Mouse (Mus musculus): ENCODE measurements around the gene AY074887. TPM values are rescaled to one million over a fixed set of nuclear protein-coding genes. Genes with fewer than 3 reads are reported as not detected.

The AY074887 gene
- polyA plus RNA-seq, 1 experiment from 2014 or later: 0.58 TPM

DNA sequence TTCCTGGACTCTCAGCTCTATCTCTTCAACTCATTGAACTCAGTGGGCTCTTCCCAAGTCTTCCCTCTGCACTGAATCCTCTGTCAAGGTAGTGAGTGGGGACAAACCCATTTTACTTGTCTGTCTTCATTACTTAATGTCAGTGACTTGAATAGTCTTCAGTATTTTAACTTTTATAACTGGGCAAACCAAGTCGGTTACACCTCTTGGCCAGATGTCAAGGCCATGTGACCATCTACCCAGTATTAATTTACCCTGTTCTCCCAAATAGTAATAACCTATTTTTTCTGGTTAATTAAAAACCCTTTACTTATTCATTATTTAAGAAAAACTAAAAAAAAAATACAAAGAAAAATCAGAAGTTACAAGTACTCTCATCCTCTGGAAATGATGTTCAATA lies 20.1 kb downstream of the AY074887 start:
- DNase-seq (no peak), ATAC-seq (ENCODE audit: low FRiP score, low TSS enrichment) (no peak)
- no peaks in the 10 kb centered on the region for H3K4me1 ChIP-seq (ENCODE audit: control insufficient read depth, insufficient read depth, low read length)
- H3K9me3 ChIP-seq (ENCODE audit: control insufficient read depth, low read length): no peaks in the 10 kb centered on the region
- H3K4me2 ChIP-seq (ENCODE audit: low read length): no peak overlapping the region
- no peaks in the 10 kb centered on the region for H3K36me3 ChIP-seq (ENCODE audit: control insufficient read depth, insufficient read depth, low read length)
- H3K4me3 ChIP-seq (replicated peaks; ENCODE audit: low read depth, low read length): no peak overlapping the region
- no peak overlapping the region for H3K27ac ChIP-seq (replicated peaks; ENCODE audit: low read depth, low read length)
- WGBS: 93% methylated on average over 1 of the region's 1 CpGs
- H3K27me3 ChIP-seq (ENCODE audit: control insufficient read depth, insufficient read depth, low read length): no peaks in the 10 kb centered on the region
- no peak overlapping the region for H3K9ac ChIP-seq (replicated peaks; ENCODE audit: low read length)

DNA sequence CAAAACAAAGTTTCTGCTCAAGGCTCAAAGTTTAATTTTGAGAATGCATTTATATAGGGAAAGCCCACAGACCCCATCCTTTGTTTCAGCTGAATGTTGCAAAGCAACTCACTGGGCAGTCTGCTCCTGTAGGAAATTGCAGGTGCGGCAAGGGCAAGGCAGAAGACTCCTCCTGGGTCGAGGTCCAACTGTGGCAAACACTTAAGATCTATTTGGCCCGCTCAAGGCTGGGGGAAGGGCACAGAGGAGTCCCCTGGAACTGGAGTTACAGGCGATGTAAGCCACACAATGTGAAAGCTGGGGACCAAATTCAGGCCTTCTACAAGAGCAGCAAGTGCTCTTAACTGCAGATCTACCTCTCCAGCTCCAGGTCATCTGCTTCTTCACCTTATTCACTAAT lies 30.9 kb downstream of the AY074887 start:
- Histone ChIP-seq H3K9me3 (ENCODE audit: control insufficient read depth, low read length) (no peaks in the 10 kb centered on the region), H3K4me3 (replicated peaks; ENCODE audit: low read depth, low read length) (no peak overlapping the region), H3K9ac (replicated peaks; ENCODE audit: low read length) (no peak overlapping the region), H3K4me1 (ENCODE audit: control insufficient read depth, insufficient read depth, low read length) (0 out of 2 replicates have a peak, but pooled peaks cover 5% of the 10 kb centered on the region), H3K36me3 (ENCODE audit: control insufficient read depth, insufficient read depth, low read length) (0 out of 2 replicates have a peak, but pooled peaks cover 4% of the 10 kb centered on the region), H3K27ac (replicated peaks; ENCODE audit: low read depth, low read length) (no peak overlapping the region), H3K27me3 (ENCODE audit: control insufficient read depth, insufficient read depth, low read length) (no peaks in the 10 kb centered on the region), H3K4me2 (ENCODE audit: low read length) (no peak overlapping the region)
- DNase-seq (no peak), ATAC-seq (ENCODE audit: low FRiP score, low TSS enrichment) (no peak)
- WGBS: 56% methylated on average over 4 of the region's 4 CpGs

DNA sequence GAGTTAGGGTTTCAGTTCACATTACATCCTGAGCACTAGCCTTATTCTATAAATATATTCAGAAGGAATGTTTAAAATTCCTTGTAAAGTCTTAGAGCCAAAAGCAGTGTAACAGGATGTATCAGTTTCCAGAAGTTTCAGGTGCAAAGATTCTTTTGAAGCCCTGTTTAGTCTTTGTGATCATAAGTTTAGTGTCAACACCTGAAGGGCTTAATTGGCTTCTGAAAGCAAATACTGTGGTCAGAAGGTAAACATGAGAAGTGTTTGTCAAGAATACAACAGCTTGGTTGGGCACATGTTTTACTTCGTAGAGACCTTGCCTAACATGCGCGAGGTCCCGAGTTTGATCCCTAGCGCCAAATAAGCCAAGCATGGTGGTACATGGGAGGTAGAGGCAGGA lies 32.0 kb downstream of the AY074887 start:
- H3K4me3 ChIP-seq (replicated peaks; ENCODE audit: low read depth, low read length): no peak overlapping the region
- 0 out of 2 replicates have a peak, but pooled peaks cover 4% of the 10 kb centered on the region for H3K36me3 ChIP-seq (ENCODE audit: control insufficient read depth, insufficient read depth, low read length)
- no peaks in the 10 kb centered on the region for H3K9me3 ChIP-seq (ENCODE audit: control insufficient read depth, low read length)
- H3K27me3 ChIP-seq (ENCODE audit: control insufficient read depth, insufficient read depth, low read length): no peaks in the 10 kb centered on the region
- H3K9ac ChIP-seq (replicated peaks; ENCODE audit: low read length): no peak overlapping the region
- 95% methylated on average over 5 of the region's 5 CpGs for WGBS
- H3K4me2 ChIP-seq (ENCODE audit: low read length): no peak overlapping the region
- ATAC-seq (ENCODE audit: low FRiP score, low TSS enrichment) (no peak), DNase-seq (no peak)
- no peak overlapping the region for H3K27ac ChIP-seq (replicated peaks; ENCODE audit: low read depth, low read length)
- 0 out of 2 replicates have a peak, but pooled peaks cover 5% of the 10 kb centered on the region for H3K4me1 ChIP-seq (ENCODE audit: control insufficient read depth, insufficient read depth, low read length)

- 80% methylated on average over 2 of the region's 2 CpGs for WGBS
- no peak overlapping the region for H3K4me3 ChIP-seq (replicated peaks; ENCODE audit: low read depth, low read length)
- no peak for ATAC-seq (ENCODE audit: low FRiP score, low TSS enrichment)
- H3K9me3 ChIP-seq (ENCODE audit: control insufficient read depth, low read length): no peaks in the 10 kb centered on the region
- no peaks in the 10 kb centered on the region for H3K27me3 ChIP-seq (ENCODE audit: control insufficient read depth, insufficient read depth, low read length)
- H3K4me1 ChIP-seq (ENCODE audit: control insufficient read depth, insufficient read depth, low read length): 0 out of 2 replicates have a peak, but pooled peaks cover 5% of the 10 kb centered on the region
- H3K27ac ChIP-seq (replicated peaks; ENCODE audit: low read depth, low read length): no peak overlapping the region
- no peak for DNase-seq
- no peak overlapping the region for H3K9ac ChIP-seq (replicated peaks; ENCODE audit: low read length)
- H3K36me3 ChIP-seq (ENCODE audit: control insufficient read depth, insufficient read depth, low read length): 0 out of 2 replicates have a peak, but pooled peaks cover 4% of the 10 kb centered on the region
- no peak overlapping the region for H3K4me2 ChIP-seq (ENCODE audit: low read length)
Observed at GRCm38 (mm10) chr9:54918191-54918590, 32.6 kb downstream of the AY074887 start.

DNA sequence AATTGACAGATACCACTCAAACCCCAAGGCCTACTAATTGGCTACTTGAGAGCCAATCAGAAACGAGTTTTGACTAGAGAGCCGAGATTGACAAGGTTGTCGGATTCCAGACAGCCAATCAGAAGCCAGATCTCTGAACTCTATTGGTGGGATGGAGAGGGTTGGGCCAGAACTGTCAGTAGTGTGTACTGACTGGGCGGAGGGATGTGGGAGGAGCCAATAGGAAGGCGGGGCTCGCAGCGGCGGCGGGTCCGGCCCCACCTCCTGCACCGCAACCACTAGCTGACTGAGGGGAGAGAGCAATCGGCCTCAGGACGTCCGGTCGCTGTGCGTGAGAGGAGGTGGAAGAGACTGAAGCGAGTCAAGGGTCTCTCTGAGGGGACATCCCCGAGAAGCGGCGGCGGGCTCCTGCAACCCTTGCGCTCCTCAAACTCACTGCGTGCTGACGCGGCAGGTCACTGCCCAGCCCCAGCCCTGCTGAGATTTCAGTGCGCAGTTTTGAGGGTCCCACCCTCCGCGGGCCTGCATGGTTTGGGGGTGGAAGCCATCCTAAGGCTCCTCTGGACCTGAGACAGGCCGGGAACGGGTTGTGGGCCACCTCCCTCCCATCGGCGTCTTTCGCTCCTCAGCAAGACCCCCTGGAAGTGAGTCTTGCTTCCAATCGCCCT lies 33.7 kb downstream of the AY074887 start, which contains the start of gene Hykk:
TSS of gene Hykk (plus strand) at position 274 of the 668 bp plus-strand sequence.
- ATAC-seq (ENCODE audit: low FRiP score, low TSS enrichment) (peak; percentile 100), DNase-seq (peak; percentile 96)
- no peaks in the 10 kb centered on the region for H3K9me3 ChIP-seq (ENCODE audit: control insufficient read depth, low read length)
- peak within 1 kb of the TSS; percentile 64 for H3K9ac ChIP-seq (replicated peaks; ENCODE audit: low read length)
- under 1% methylated on average over 34 of the region's 34 CpGs for WGBS
- H3K27ac ChIP-seq (replicated peaks; ENCODE audit: low read depth, low read length): 0 out of 2 replicates have a peak within 1 kb of the TSS, but pooled peaks have one; percentile 50
- peak within 1 kb of the TSS; percentile 60 for H3K4me3 ChIP-seq (replicated peaks; ENCODE audit: low read depth, low read length)
- H3K4me1 ChIP-seq (ENCODE audit: control insufficient read depth, insufficient read depth, low read length): 0 out of 2 replicates have a peak, but pooled peaks cover 5% of the 10 kb centered on the region
- peak within 1 kb of the TSS; percentile 71 for H3K4me2 ChIP-seq (ENCODE audit: low read length)
- 0 out of 2 replicates have a peak, but pooled peaks cover 1% of the 10 kb centered on the region for H3K36me3 ChIP-seq (ENCODE audit: control insufficient read depth, insufficient read depth, low read length)
- H3K27me3 ChIP-seq (ENCODE audit: control insufficient read depth, insufficient read depth, low read length): no peaks in the 10 kb centered on the region

GRCm38 (mm10) chr9:54916401-54916800 lies 34.4 kb downstream of the AY074887 start:
- no peak overlapping the region for H3K27ac ChIP-seq (replicated peaks; ENCODE audit: low read depth, low read length)
- no peaks in the 10 kb centered on the region for H3K9me3 ChIP-seq (ENCODE audit: control insufficient read depth, low read length)
- peaks cover 6% of the 10 kb centered on the region for H3K36me3 ChIP-seq (ENCODE audit: control insufficient read depth, insufficient read depth, low read length)
- no peak overlapping the region for H3K4me3 ChIP-seq (replicated peaks; ENCODE audit: low read depth, low read length)
- DNase-seq: no peak
- WGBS: 74% methylated on average over 8 of the region's 8 CpGs
- H3K9ac ChIP-seq (replicated peaks; ENCODE audit: low read length): no peak overlapping the region
- no peak; the same call in 1 of the 2 replicates for ATAC-seq (ENCODE audit: low FRiP score, low TSS enrichment)
- no peaks in the 10 kb centered on the region for H3K27me3 ChIP-seq (ENCODE audit: control insufficient read depth, insufficient read depth, low read length)
- H3K4me2 ChIP-seq (ENCODE audit: low read length): peak overlapping the region; percentile 71
- 0 out of 2 replicates have a peak, but pooled peaks cover 5% of the 10 kb centered on the region for H3K4me1 ChIP-seq (ENCODE audit: control insufficient read depth, insufficient read depth, low read length)

GRCm38 (mm10) chr9:54915576-54915975 lies 35.2 kb downstream of the AY074887 start:
- no peaks in the 10 kb centered on the region for H3K9me3 ChIP-seq (ENCODE audit: control insufficient read depth, low read length)
- no peak overlapping the region for H3K27ac ChIP-seq (replicated peaks; ENCODE audit: low read depth, low read length)
- H3K9ac ChIP-seq (replicated peaks; ENCODE audit: low read length): no peak overlapping the region
- DNase-seq (no peak), ATAC-seq (ENCODE audit: low FRiP score, low TSS enrichment) (no peak)
- 73% methylated on average over 7 of the region's 7 CpGs for WGBS
- no peaks in the 10 kb centered on the region for H3K27me3 ChIP-seq (ENCODE audit: control insufficient read depth, insufficient read depth, low read length)
- H3K36me3 ChIP-seq (ENCODE audit: control insufficient read depth, insufficient read depth, low read length): peaks cover 12% of the 10 kb centered on the region
- no peak overlapping the region for H3K4me2 ChIP-seq (ENCODE audit: low read length)
- 0 out of 2 replicates have a peak, but pooled peaks cover 5% of the 10 kb centered on the region for H3K4me1 ChIP-seq (ENCODE audit: control insufficient read depth, insufficient read depth, low read length)
- no peak overlapping the region for H3K4me3 ChIP-seq (replicated peaks; ENCODE audit: low read depth, low read length)

DNA sequence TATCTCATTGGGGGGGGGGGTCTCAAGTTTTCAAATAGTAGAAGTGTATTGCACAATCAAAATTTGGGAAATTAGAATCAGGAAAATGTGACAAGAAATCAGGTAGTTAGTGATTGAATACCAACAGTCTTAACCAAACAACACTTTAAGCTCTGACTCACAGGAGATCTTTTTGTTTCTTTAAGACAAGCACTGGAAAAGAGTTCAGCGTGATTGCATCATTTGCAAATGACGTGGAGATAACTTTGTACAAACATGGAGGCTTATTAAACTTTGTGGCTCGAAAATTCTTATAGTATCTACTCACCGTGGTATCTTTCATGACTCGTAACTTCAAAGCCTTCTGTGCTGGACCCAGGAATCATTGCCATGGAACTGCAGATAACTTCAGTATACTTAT lies 41.4 kb downstream of the AY074887 start:
- DNase-seq: no peak
- no peak overlapping the region for H3K9ac ChIP-seq (replicated peaks; ENCODE audit: low read length)
- peaks cover 66% of the 10 kb centered on the region for H3K36me3 ChIP-seq (ENCODE audit: control insufficient read depth, insufficient read depth, low read length)
- WGBS: 95% methylated on average over 5 of the region's 5 CpGs
- no peak overlapping the region for H3K4me3 ChIP-seq (replicated peaks; ENCODE audit: low read depth, low read length)
- H3K27me3 ChIP-seq (ENCODE audit: control insufficient read depth, insufficient read depth, low read length): no peaks in the 10 kb centered on the region
- no peaks in the 10 kb centered on the region for H3K9me3 ChIP-seq (ENCODE audit: control insufficient read depth, low read length)
- no peaks in the 10 kb centered on the region for H3K4me1 ChIP-seq (ENCODE audit: control insufficient read depth, insufficient read depth, low read length)
- no peak overlapping the region for H3K4me2 ChIP-seq (ENCODE audit: low read length)
- ATAC-seq (ENCODE audit: low FRiP score, low TSS enrichment): no peak
- no peak overlapping the region for H3K27ac ChIP-seq (replicated peaks; ENCODE audit: low read depth, low read length)
